Comparison of ENCODE assay signal across 20 mouse cellular contexts in the genomic region with DNA sequence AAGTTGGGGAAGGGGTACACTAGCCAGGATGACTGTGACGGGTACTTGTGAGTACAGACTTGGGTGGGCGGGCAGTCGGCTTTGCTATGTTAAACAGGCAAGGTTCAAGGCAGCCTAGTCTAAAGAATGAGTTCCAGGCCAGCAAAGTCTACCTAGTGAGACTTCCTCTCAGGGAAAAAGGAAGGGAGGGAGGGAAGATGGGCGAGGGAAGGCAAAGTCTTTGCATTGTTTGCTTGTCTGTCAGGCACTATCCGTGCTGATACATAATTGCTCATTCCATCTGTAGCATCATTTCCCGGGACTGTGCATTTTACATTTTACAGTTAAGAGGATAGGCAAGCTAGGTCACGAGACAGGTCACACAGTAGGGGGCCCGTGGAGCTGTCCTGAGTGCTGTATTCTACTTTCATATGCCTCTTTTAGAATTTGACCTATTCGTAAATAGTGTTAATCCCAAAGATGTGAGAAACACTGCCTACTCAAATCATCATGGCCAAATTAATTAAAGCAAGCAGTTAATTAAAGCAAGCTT. TPM values are rescaled to one million over a fixed set of nuclear protein-coding genes. Genes with fewer than 3 reads are reported as not detected.
DNase-seq lines count a peak whose midpoint lies in the region; ATAC-seq and TF ChIP-seq lines count a peak whose summit lies in the region.
"Had no signal": no experiment of that assay in that cellular context is flagged by ENCODE, and none has a peak within 500 bp of the region (broad histone marks: within the 10 kb centered on the region; RNA-seq: fewer than 3 reads in every experiment).

No protein-coding gene starts in this region.

- intact Hi-C loops in left cerebral cortex, postnatal 25 days (cut with DNase I), result no loop called here
- intact Hi-C loops in heart, postnatal 10 days (cut with DNase I), result no loop called here

- no peak for TF ChIP-seq CTCF in intestine, postnatal 0 days (IDR thresholded peaks at IDR 0.05; ENCODE audit: low read depth)

- H3K36me3 ChIP-seq in intestine, postnatal 0 days (ENCODE audit: control insufficient read depth, insufficient read depth), result no peaks in the 10 kb centered on the region; the same call in 1 of the 2 replicates
- H3K36me3 ChIP-seq: hindbrain, embryonic 15.5 days had no signal

- 0 out of 2 replicates have a peak, but pooled peaks cover 7% of the 10 kb centered on the region for H3K4me1 ChIP-seq in intestine, postnatal 0 days (replicated peaks; ENCODE audit: control insufficient read depth, insufficient read depth, low read length)
- H3K4me1 ChIP-seq: heart, embryonic 15.5 days had no signal

- H3K9ac ChIP-seq in intestine, postnatal 0 days (ENCODE audit: low read depth, low read length), result no peak overlapping the region
- H3K9ac ChIP-seq: embryonic facial prominence, embryonic 13.5 days; forebrain, embryonic 12.5 days; heart, embryonic 15.5 days; hindbrain, embryonic 15.5 days had no signal

- DNase-seq in ES-CJ7 (ENCODE audit: low read depth, low spot score), result peak; percentile 77
- DNase-seq in WW6 (ENCODE audit: low read depth, low spot score), result peak; percentile 31
- DNase-seq in left cerebral cortex, postnatal 25 days (ENCODE audit: low spot score in 2 of 2), result no peak
- DNase-seq in heart, postnatal 10 days, result no peak
- DNase-seq: adrenal gland, adult 2 months; adrenal gland, postnatal 25 days; cerebellum, adult 18-20 months; cerebellum, adult 9-11 months; cerebellum, postnatal 36 days; gastrocnemius, postnatal 10 days; heart, adult 18-20 months had no signal

- H3K4me3 ChIP-seq in intestine, postnatal 0 days (ENCODE audit: low read depth, low read length), result no peak overlapping the region
- H3K4me3 ChIP-seq: embryonic facial prominence, embryonic 13.5 days; forebrain, embryonic 12.5 days; heart, embryonic 15.5 days; hindbrain, embryonic 15.5 days had no signal

- H3K9me3 ChIP-seq in intestine, postnatal 0 days (ENCODE audit: control insufficient read depth), result no peaks in the 10 kb centered on the region
- H3K9me3 ChIP-seq: G1E; heart, embryonic 15.5 days; hindbrain, embryonic 15.5 days had no signal

- H3K27me3 ChIP-seq in intestine, postnatal 0 days (replicated peaks; ENCODE audit: control insufficient read depth, insufficient read depth, low read length), result no peaks in the 10 kb centered on the region
- H3K27me3 ChIP-seq: embryonic facial prominence, embryonic 13.5 days; forebrain, embryonic 12.5 days; heart, embryonic 15.5 days; hindbrain, embryonic 15.5 days had no signal

- no peak overlapping the region for H3K4me2 ChIP-seq in intestine, postnatal 0 days (replicated peaks; ENCODE audit: low read depth)
- H3K4me2 ChIP-seq: embryonic facial prominence, embryonic 13.5 days; forebrain, embryonic 12.5 days; heart, embryonic 11.5 days; heart, embryonic 15.5 days; hindbrain, embryonic 15.5 days had no signal

- 49% methylated on average over 9 of the region's 9 CpGs for WGBS in intestine, postnatal 0 days

- peak overlapping the region; percentile 28; the same call in 1 of the 2 replicates for H3K27ac ChIP-seq in intestine, postnatal 0 days (ENCODE audit: low read depth, low read length)
- H3K27ac ChIP-seq: embryonic facial prominence, embryonic 13.5 days; forebrain, embryonic 12.5 days; heart, embryonic 15.5 days; hindbrain, embryonic 15.5 days had no signal

- peak; percentile 34; the same call in 1 of the 2 replicates for ATAC-seq in intestine, postnatal 0 days
- no peak for ATAC-seq in CD4-positive, CD25-positive, alpha-beta regulatory T cell, adult 4 months
- ATAC-seq: forebrain, embryonic 16.5 days had no signal

RNA-seq across cellular contexts. Expression of gene Micu1, which starts 51.3 kb away (rescaled TPM):
- polyA plus RNA-seq in intestine, postnatal 0 days (2015; fragmentation: Nextera tagmentation; extraction: Ambion mirVana), result 57.8 and 59.2 TPM in 2 replicates
- 10 to 100 TPM; 83.7 to 86.1 TPM for total RNA-seq in left cerebral cortex, postnatal 25 days (2021)
- total RNA-seq in heart, postnatal 10 days (2021), result 10 to 100 TPM; 25.9 to 26.4 TPM
- polyA plus RNA-seq in CD4-positive, CD25-positive, alpha-beta regulatory T cell, adult 4 months (2017; shearing (Covaris generic)), result 10 to 100 TPM; 47.1 to 78.3 TPM

Comparison
In these comparisons a context has a peak if more than half of its experiments do, and no peak if none do; other contexts are left out.
1. DNase-seq: peak in ES-CJ7 (single experiment) and WW6 (single experiment); none in left cerebral cortex, postnatal 25 days (0 of 2) and heart, postnatal 10 days (0 of 2).